Mouse (Mus musculus): ENCODE measurements around the gene Prkcq.

DNA sequence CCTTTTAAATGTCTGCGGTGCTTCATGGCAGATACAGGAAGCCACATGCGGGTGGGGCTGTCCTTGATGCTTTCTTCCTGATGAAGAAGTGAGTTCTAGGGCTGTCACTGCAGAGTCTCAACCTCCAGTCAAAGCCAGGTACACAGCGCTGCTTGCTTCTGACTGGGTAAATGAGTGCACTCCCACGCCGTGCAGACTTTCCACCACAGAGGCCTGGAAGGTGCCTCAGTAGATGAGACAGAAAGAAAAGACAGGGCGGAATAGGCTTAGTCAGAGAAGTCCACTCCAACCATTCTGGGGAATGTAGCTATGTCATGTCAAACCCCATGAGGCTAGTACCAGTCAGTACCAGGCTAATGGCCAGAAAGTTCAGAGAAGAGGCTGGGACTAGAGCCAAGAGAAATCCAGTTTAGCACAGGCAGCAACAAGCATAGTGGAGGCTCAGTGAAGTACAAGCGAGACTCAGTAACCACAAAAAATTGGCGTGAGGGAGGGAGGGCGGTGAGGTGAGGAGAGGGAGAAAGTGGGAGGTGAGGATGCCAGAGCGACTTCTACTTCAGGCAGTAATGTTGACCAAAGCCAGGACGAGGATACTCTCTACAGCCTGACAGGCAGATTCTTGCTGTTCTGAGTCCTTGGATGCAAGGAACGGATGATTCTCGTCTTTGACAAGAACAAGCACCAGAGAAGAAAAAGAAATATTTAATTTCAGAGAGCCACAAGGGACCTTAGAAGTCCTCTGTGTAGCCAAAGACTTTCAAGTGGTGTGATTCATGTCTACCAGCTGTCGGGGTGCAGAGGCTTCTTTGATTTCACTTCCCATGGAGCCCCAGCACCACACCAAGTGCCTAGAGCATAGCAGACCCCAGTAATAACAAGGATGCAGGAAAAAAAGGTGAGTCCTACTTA is 167.3 kb downstream of the Prkcq start:
- TF ChIP-seq POLR2A (IDR thresholded peaks at IDR 0.05; ENCODE audit: control insufficient read depth, extremely low read depth, insufficient read depth, low read length, poor library complexity) (no peak), CTCF (IDR thresholded peaks at IDR 0.05; ENCODE audit: borderline replicate concordance, control insufficient read depth, extremely low read depth, insufficient read depth, low read length, poor library complexity) (no peak)

Data from thymus, adult 2 months (tissue).